Mouse (Mus musculus) cortical plate, adult 2 months (tissue): ENCODE data around the gene Ctr9. TPM values are rescaled to one million over a fixed set of nuclear protein-coding genes. Genes with fewer than 3 reads are reported as not detected.

Experiments
- H3K27ac ChIP-seq: fragments of 200-500 bp; 2 replicates; pipeline ENCODE4 v1.5.1; 2012; ENCODE audit warnings: low read length, control low read depth, inconsistent platforms; ENCODE audit not compliant: insufficient read depth
- H3K4me1 ChIP-seq: fragments of 200-500 bp; 2 replicates; pipeline ENCODE4 v1.6.1; 2011; ENCODE audit warnings: low read length; ENCODE audit not compliant: control insufficient read depth, insufficient read depth
- H3K4me3 ChIP-seq: fragments of 200-500 bp; 2 replicates; pipeline ENCODE4 v1.5.1; 2011; ENCODE audit warnings: mild to moderate bottlenecking, low read length, control low read depth; ENCODE audit not compliant: insufficient read depth
- CTCF ChIP-seq: fragments of 200-500 bp; IDR thresholded peaks from 2 replicates; pipeline ENCODE4 v1.5.1; 2011; ENCODE audit warnings: mild to moderate bottlenecking, control low read depth, low read length; ENCODE audit not compliant: insufficient read depth; ENCODE audit errors: extremely low read depth
- POLR2A ChIP-seq: fragments of 200-500 bp; IDR thresholded peaks from 2 replicates; pipeline ENCODE4 v1.6.1; 2011; ENCODE audit warnings: mild to moderate bottlenecking, low read length, control low read depth; ENCODE audit not compliant: insufficient read depth; ENCODE audit errors: extremely low read depth
- polyA plus RNA-seq: library from polyadenylated mRNA; depleted of rRNA; stranded (reverse); fragments of >200 nt; gene quantifications from 2 replicates; pipeline ENCODE4 v1.2.3, GENCODE M21; 2012

Ctr9 gene
- polyA plus RNA-seq, 1 experiment: 30.4 TPM

DNA sequence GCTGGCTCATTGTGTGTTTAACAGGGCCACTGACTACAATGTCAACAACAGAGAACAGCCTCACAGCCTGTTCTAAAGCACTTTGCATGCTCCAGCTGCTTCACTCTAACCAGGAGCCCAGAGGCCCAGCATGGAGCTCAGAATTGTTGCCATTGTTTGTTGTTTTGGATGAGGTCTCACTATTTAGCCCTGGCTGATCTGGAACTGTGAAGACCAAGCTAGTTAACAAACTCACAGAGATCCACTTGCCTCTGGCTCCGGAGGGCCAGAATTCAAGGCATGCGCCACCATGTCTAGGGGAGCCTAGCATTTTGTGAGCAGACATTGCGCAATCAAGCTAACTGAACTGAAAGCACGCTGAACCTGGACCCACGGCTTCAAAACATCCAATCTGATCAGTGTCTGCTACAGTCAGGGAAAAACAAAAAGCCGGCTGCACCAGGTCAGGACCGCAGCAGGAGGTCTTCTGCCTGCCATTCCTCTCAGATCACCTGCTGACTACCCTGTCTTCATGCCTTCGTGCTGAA is 4.6 kb upstream of the Ctr9 start:
- Histone ChIP-seq H3K4me1 (no peaks in the 10 kb centered on the region), H3K27ac (no peak overlapping the region), H3K4me3 (no peak overlapping the region)
- TF ChIP-seq POLR2A: no peak
- no peak for TF ChIP-seq CTCF

DNA sequence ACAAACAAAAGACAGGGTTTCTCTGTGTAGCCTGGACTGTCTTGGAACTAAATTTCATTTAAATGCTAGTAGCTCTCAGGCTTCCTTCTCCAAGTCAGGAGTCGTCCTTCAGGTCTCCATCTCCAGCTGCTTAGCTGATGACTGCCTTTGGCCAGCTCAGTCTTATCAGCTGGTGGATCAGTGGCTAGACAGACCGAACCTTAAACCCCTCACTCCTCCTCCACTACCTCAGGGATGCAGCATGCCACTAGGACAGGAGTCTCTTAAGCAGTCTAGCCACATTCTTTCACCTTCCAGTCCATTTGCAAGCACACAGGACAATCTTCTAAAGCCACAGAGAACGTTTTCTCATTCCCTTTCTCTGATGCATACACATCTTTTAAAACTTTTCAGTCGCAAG is 3.8 kb upstream of the Ctr9 start:
- no peak for TF ChIP-seq POLR2A
- no peak for TF ChIP-seq CTCF
- H3K4me1 ChIP-seq: peaks cover 3% of the 10 kb centered on the region; the same call in 1 of the 2 replicates
- H3K27ac ChIP-seq: no peak overlapping the region
- no peak overlapping the region for H3K4me3 ChIP-seq

DNA sequence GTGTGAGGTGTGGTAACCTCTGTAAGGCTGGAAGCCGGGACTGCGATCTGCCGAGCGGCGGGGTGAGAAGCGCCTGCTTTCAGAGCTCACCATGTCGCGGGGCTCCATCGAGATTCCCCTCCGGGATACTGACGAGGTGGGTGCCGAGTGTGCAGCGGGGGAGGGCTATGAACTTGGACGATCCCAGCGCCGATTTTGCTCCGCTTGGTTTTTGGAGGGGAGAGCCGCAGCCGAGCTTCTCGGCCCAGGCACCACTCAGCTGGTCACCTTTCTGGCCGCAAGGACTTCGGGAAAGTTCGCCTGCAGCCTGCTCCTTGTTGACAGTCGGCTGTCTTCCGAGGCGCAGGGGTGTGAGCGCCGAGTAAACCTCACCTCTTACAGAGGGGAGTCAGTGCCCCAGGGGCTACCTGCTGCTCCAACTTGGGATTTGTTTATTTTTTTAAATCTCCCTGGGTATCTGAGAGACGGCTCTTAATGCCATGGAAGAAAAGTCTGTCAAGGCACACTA is 349 bp downstream of the Ctr9 start:
- Histone ChIP-seq H3K4me3 (peak overlapping the region; percentile 73), H3K4me1 (peaks cover 3% of the 10 kb centered on the region; the same call in 1 of the 2 replicates), H3K27ac (no peak overlapping the region)
- TF ChIP-seq POLR2A (no peak), CTCF (no peak)

DNA sequence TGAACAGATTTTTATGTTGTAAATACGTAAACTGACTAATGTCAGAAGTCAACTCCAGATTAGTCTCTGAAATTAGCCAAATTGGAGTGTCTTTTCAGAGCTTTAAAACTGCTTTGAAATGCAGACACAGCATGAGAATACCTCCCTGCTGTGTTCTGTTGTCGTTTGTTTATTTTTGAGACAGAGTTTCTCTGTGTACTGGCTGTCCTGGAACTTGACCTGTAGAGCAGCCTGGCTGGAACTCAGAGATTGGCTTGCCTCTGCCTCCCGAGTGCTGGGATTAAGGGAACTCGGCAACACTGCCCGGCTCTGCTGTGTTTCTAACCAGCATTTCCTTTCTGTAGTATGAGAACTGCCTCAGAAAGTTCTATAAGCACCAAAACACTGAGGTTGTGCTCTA is 20.2 kb downstream of the Ctr9 start:
- Histone ChIP-seq H3K4me1 (no peaks in the 10 kb centered on the region), H3K27ac (no peak overlapping the region), H3K4me3 (no peak overlapping the region)
- TF ChIP-seq CTCF: no peak
- no peak for TF ChIP-seq POLR2A

DNA sequence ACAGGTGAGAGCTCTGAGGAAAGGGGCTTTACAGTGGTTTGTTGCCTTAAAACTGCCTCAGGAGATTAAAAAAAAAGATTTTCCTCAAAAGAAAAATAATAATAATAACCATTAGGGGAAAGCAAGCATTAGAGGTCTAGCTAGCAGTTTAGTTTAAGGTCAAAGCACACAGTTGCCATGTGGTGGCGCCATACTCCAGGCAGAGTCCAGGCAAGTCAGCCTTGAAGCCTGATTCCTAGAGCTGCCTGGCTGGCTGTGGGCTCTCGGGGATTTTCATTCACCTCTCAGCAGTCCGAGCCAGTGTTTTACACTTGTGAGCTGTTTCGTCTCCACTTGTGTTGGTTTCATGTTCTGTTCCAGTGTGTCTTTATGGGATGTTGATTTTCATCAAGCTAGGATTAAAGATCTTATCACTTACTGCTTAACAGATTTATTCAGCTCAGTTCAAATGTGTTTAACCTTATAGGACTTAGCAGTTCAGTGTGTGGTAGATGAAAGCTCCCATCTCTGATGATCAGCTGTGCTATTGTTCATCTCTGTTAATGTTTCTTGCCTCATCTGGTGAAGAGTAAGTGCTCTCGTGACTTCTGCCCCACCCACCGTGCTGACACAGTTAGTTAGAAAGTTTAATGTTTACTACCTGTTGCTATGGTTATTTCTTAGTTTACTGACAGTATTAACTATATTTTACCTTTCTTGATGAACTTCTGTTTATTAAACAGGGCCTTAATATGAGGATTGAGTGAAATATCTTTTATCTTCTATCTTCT is 21.1 kb downstream of the Ctr9 start:
- H3K4me1 ChIP-seq: no peaks in the 10 kb centered on the region
- TF ChIP-seq POLR2A: no peak
- peak; percentile 77 for TF ChIP-seq CTCF
- H3K4me3 ChIP-seq: no peak overlapping the region
- no peak overlapping the region for H3K27ac ChIP-seq

DNA sequence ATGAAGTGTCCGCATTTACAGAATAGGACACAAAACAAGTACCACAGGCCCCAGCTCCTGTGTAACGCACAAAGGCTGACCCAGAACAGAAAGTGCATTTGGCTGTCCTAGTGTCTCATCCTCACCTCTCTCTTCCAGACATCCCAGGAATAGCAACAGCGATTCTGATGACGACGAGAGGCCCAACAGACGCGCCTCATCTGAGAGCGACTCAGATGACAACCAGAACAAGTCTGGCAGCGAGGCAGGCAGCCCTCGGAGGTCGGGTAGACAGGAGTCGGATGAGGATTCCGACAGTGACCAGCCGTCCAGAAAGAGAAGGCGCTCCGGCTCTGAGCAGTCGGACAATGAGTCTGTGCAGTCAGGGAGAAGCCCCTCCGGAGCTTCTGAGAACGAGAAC is 26.5 kb downstream of the Ctr9 start:
- H3K4me1 ChIP-seq: no peaks in the 10 kb centered on the region
- H3K27ac ChIP-seq: no peak overlapping the region
- H3K4me3 ChIP-seq: no peak overlapping the region
- TF ChIP-seq POLR2A (no peak), CTCF (no peak)

DNA sequence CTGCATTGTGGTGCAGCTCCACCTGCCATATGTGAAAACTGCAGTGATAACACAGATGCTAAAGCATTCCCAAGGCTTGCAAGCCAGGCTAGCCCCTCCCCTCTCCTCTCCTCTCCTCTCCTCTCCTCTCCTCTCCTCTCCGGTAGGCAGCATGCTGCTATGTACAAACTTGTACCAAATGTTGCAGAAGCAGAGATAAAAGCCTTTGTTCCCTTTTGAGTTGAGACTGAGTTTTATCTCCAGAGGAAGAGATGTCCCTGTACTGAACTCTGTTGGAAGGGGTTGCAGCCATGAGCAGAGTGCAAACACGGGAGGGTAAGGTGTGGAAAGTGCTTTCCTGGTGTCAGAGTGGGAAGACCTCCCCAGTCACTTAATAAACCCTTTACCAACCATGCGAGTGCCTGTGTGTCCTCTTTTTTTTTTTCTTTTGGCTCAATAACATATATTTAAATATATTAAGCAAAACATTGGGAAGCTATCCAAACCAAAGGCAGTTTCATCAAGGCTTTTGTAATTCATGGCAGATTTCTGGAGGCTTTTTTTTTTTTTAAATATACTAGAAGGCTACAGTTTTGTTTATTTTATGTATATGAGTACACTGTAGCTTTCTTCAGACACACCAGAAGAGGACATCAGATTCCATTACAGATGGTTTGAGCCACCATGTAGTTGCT is 27.4 kb downstream of the Ctr9 start:
- H3K4me1 ChIP-seq: no peaks in the 10 kb centered on the region
- no peak overlapping the region for H3K27ac ChIP-seq
- TF ChIP-seq POLR2A (no peak), CTCF (no peak)
- H3K4me3 ChIP-seq: no peak overlapping the region

DNA sequence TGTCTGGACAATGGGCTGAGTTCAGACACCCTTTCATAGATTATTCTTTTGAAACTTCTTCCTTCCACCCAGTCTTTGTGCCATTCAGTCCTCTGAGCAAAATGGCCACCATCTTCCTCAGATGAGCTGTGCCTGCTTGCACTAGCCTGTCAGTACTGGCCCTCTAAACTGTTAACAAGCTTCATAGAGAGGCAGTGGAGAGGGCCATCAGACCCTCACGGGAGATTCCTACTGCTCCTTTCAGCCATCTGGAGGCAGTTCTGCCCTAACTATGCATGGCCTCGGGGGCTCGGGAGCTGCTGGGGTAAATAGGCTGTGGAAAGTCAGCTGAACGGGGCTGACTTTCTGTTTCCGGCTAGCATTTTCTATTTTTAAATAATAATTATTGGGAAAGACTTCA is 30.8 kb downstream of the Ctr9 start:
- no peak overlapping the region for H3K4me3 ChIP-seq
- H3K27ac ChIP-seq: no peak overlapping the region
- TF ChIP-seq CTCF: no peak
- no peak for TF ChIP-seq POLR2A
- no peaks in the 10 kb centered on the region for H3K4me1 ChIP-seq

DNA sequence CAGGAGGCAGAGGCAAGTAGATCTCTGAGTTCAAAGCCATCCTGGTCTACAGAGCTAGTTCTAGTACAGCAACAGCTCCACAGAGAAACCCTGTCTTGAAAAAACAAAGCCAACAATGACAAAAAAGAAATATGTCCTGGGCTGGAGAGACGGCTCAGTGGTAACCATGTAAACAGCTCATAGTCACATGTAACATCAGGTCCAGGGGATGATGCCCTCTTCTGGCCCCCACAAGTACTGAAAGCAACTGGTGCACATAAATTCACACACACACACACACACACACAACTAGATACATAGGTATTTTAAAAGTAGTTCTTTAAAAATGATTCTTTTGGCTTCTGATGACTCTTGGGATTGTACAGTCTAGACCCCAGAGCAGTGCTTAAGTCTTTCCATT is 34.2 kb downstream of the Ctr9 start:
- TF ChIP-seq CTCF (no peak), POLR2A (no peak)
- no peaks in the 10 kb centered on the region for H3K4me1 ChIP-seq
- H3K4me3 ChIP-seq: no peak overlapping the region
- H3K27ac ChIP-seq: no peak overlapping the region

DNA sequence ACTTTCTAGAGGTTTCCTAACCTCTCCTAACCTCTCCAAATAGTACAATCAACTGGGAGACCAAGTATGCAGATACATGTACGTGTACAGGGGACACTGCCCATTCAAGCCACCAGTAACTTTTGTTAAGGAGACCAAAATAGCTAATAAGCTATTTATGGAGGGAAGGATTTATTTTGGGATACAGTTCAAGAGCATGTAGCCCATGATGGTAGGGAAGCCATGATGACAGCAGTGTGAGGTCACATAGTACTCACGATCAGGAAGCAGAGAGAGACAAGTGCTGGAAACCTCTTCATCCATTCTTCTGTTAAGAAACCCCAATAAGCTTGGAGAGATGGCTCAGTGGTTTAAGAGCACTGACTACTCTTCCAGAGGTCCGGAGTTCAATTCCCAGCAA is 39.4 kb downstream of the Ctr9 start:
- no peak for TF ChIP-seq POLR2A
- TF ChIP-seq CTCF: no peak
- no peak overlapping the region for H3K27ac ChIP-seq
- H3K4me1 ChIP-seq: no peaks in the 10 kb centered on the region
- no peak overlapping the region for H3K4me3 ChIP-seq
